Comparison of ENCODE assay signal across 9 mouse cellular contexts in the genomic region with DNA sequence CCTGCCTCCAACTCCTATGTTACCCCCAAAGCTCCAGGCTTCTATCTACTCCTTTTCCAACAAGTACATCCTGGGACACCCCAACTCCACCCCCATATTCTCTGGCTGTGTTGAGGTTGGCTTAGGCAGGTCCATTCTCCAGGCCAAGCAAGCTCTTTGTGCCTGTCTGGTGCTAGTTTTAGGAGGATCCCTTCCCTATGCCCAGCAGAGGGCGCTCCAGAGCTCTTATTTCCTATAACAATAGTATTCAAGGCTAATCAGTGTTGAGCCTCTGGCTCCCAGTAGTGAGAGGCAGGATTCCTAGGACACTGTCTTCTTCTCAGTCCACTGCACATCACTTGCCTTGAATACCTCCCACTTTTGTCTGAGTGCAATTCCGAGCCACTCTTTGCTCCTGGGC. TPM values are rescaled to one million over a fixed set of nuclear protein-coding genes. Genes with fewer than 3 reads are reported as not detected.
DNase-seq lines count a peak whose midpoint lies in the region; ATAC-seq and TF ChIP-seq lines count a peak whose summit lies in the region.
"Had no signal": no experiment of that assay in that cellular context is flagged by ENCODE, and none has a peak within 500 bp of the region (broad histone marks: within the 10 kb centered on the region; RNA-seq: fewer than 3 reads in every experiment).

No protein-coding gene starts in this region.

- no peak for ATAC-seq in Patski
- peak; percentile 13; the same call in 1 of the 2 replicates for ATAC-seq in hindbrain, postnatal 0 days
- 0 out of 2 replicates have a peak, but pooled peaks have one; percentile 10 for ATAC-seq in midbrain, embryonic 11.5 days (ENCODE audit: low FRiP score)

- peak overlapping the region; percentile 93; the same call in 1 of the 2 replicates for H3K4me2 ChIP-seq in hindbrain, postnatal 0 days (ENCODE audit: low read depth, low read length)
- H3K4me2 ChIP-seq in midbrain, embryonic 11.5 days, result no peak overlapping the region
- H3K4me2 ChIP-seq: limb, embryonic 13.5 days had no signal

- no peak overlapping the region for H3K9ac ChIP-seq in hindbrain, postnatal 0 days (replicated peaks; ENCODE audit: low read length)
- no peak overlapping the region for H3K9ac ChIP-seq in midbrain, embryonic 11.5 days (ENCODE audit: low read length)

- H3K9me3 ChIP-seq in hindbrain, postnatal 0 days (ENCODE audit: low read length), result no peaks in the 10 kb centered on the region
- no peaks in the 10 kb centered on the region for H3K9me3 ChIP-seq in midbrain, embryonic 11.5 days (ENCODE audit: control insufficient read depth, low read length)
- H3K9me3 ChIP-seq: limb, embryonic 13.5 days had no signal

- H3K27ac ChIP-seq in hindbrain, postnatal 0 days, result no peak overlapping the region
- H3K27ac ChIP-seq in midbrain, embryonic 11.5 days (ENCODE audit: low read depth, low read length), result no peak overlapping the region

- H3K36me3 ChIP-seq in hindbrain, postnatal 0 days (ENCODE audit: insufficient read depth, low read length), result peaks cover 31% of the 10 kb centered on the region
- no peaks in the 10 kb centered on the region for H3K36me3 ChIP-seq in midbrain, embryonic 11.5 days (ENCODE audit: control insufficient read depth, insufficient read depth, low read length)

- TF ChIP-seq CTCF in Patski (IDR thresholded peaks at IDR 0.05), result peak; percentile 85
- TF ChIP-seq CTCF in hindbrain, postnatal 0 days (IDR thresholded peaks at IDR 0.05; ENCODE audit: low read depth), result peak; percentile 87

- in situ Hi-C loops in Patski (cut with MboI; ENCODE audit: low pct_unique_long_range_greater_than_20kb), result loop anchor here (5.0 kb wide), 1 partner anchor 40 kb away; a partner anchor contains a TSS

- 5% methylated on average over 2 of the region's 2 CpGs for WGBS in hindbrain, postnatal 0 days
- WGBS in midbrain, embryonic 11.5 days, result 0% methylated on average over 2 of the region's 2 CpGs

- H3K4me1 ChIP-seq in hindbrain, postnatal 0 days (ENCODE audit: insufficient read depth, low read length), result peaks cover 18% of the 10 kb centered on the region
- H3K4me1 ChIP-seq in midbrain, embryonic 11.5 days (ENCODE audit: control insufficient read depth, insufficient read depth, low read length), result peaks cover 2% of the 10 kb centered on the region; the same call in 1 of the 2 replicates

- CTCF ChIA-PET in Patski (lab: Charles Lee), result interaction anchor here (0.6 to 4.3 kb wide), 23 partner anchors 9 to 141 kb away, joined by 3 to 32 read pairs (median 4); a partner anchor contains a TSS

- POLR2A ChIA-PET in Patski (lab: Charles Lee), result interaction anchor here (0.7 kb wide), 1 partner anchor 14 kb away, joined by 3 read pairs; no protein-coding TSS in a partner anchor

- no peaks in the 10 kb centered on the region for H3K27me3 ChIP-seq in Patski
- no peaks in the 10 kb centered on the region for H3K27me3 ChIP-seq in hindbrain, postnatal 0 days (ENCODE audit: insufficient read depth, low read length)
- no peaks in the 10 kb centered on the region for H3K27me3 ChIP-seq in midbrain, embryonic 11.5 days (ENCODE audit: control insufficient read depth, insufficient read depth, low read length)

- H3K4me3 ChIP-seq in hindbrain, postnatal 0 days (ENCODE audit: low read length), result no peak overlapping the region
- H3K4me3 ChIP-seq in midbrain, embryonic 11.5 days (ENCODE audit: low read depth, low read length), result no peak overlapping the region
- H3K4me3 ChIP-seq: limb, embryonic 13.5 days had no signal

- no peak for DNase-seq in Patski (ENCODE audit: low read depth, low spot score)
- DNase-seq in cerebellum, adult 18-20 months, result peak; percentile 92 to 95
- DNase-seq in frontal cortex, adult 2 months (ENCODE audit: extremely low spot score in 1 of 2, low spot score in 1 of 2), result peak; percentile 68 to 96
- DNase-seq in hindbrain, postnatal 0 days (ENCODE audit: low spot score), result peak; percentile 95
- DNase-seq in left cerebral cortex, adult 18-20 months (ENCODE audit: low spot score in 2 of 2), result peak; percentile 82 to 93
- peak; percentile 99 for DNase-seq in midbrain, embryonic 11.5 days (ENCODE audit: low spot score, missing footprints)
- DNase-seq in right cerebral cortex, postnatal 25 days, result peak; percentile 76
- peak; percentile 77 to 89 for DNase-seq in urinary bladder, postnatal 36 days (ENCODE audit: low spot score in 2 of 2)

RNA-seq across cellular contexts. Expression of a gene that starts 3.1 kb away (rescaled TPM):
- polyA plus RNA-seq in Patski (2021), result 0.59 TPM
- 0.88 and 0.94 TPM in 2 replicates for polyA plus RNA-seq in frontal cortex, adult 2 months (2012; rRNA removed)
- total RNA-seq in hindbrain, postnatal 0 days (2014; rRNA removed), result not detected in 2 replicates
- 1.4 and 1.6 TPM in 2 replicates for polyA plus RNA-seq in hindbrain, postnatal 0 days (2015; fragmentation: Nextera tagmentation; extraction: Ambion mirVana)
- total RNA-seq in left cerebral cortex, adult 18-20 months (2021), result 1 to 10 TPM; 1.6 to 1.7 TPM
- 2.4 and 2.5 TPM in 2 replicates for polyA plus RNA-seq in midbrain, embryonic 11.5 days (2014; fragmentation: Nextera tagmentation; extraction: Ambion mirVana)

RNA-seq across cellular contexts. Expression of a gene that starts 3.3 kb away (rescaled TPM):
- 4.8 TPM for polyA plus RNA-seq in Patski (2021)
- 35.5 and 38.0 TPM in 2 replicates for polyA plus RNA-seq in frontal cortex, adult 2 months (2012; rRNA removed)
- total RNA-seq in hindbrain, postnatal 0 days (2014; rRNA removed), result 25.3 and 31.6 TPM in 2 replicates
- 10.3 and 11.4 TPM in 2 replicates for polyA plus RNA-seq in hindbrain, postnatal 0 days (2015; fragmentation: Nextera tagmentation; extraction: Ambion mirVana)
- total RNA-seq in left cerebral cortex, adult 18-20 months (2021), result 10 to 100 TPM; 57.7 to 64.8 TPM
- polyA plus RNA-seq in midbrain, embryonic 11.5 days (2014; fragmentation: Nextera tagmentation; extraction: Ambion mirVana), result 4.4 and 4.5 TPM in 2 replicates

RNA-seq across cellular contexts. Expression of a gene that starts 15.8 kb away (rescaled TPM):
- polyA plus RNA-seq in Patski (2021), result 69.0 TPM
- 75.8 and 81.1 TPM in 2 replicates for polyA plus RNA-seq in frontal cortex, adult 2 months (2012; rRNA removed)
- 86.8 and 131 TPM in 2 replicates for total RNA-seq in hindbrain, postnatal 0 days (2014; rRNA removed)
- polyA plus RNA-seq in hindbrain, postnatal 0 days (2015; fragmentation: Nextera tagmentation; extraction: Ambion mirVana), result 98.7 and 107 TPM in 2 replicates
- 10 to 100 TPM; 34.1 to 40.5 TPM for total RNA-seq in left cerebral cortex, adult 18-20 months (2021)
- 70.0 and 72.9 TPM in 2 replicates for polyA plus RNA-seq in midbrain, embryonic 11.5 days (2014; fragmentation: Nextera tagmentation; extraction: Ambion mirVana)

RNA-seq across cellular contexts. Expression of a gene that starts 18.7 kb away (rescaled TPM):
- 0.50 TPM for polyA plus RNA-seq in Patski (2021)
- polyA plus RNA-seq in frontal cortex, adult 2 months (2012; rRNA removed), result 2.1 and 2.6 TPM in 2 replicates
- total RNA-seq in hindbrain, postnatal 0 days (2014; rRNA removed), result 6.8 and 17.0 TPM in 2 replicates
- polyA plus RNA-seq in hindbrain, postnatal 0 days (2015; fragmentation: Nextera tagmentation; extraction: Ambion mirVana), result 7.8 and 8.2 TPM in 2 replicates
- 1 to 10 TPM in 1 of 2 experiments, under 1 TPM in 1; 0.87 to 2.1 TPM for total RNA-seq in left cerebral cortex, adult 18-20 months (2021)
- polyA plus RNA-seq in midbrain, embryonic 11.5 days (2014; fragmentation: Nextera tagmentation; extraction: Ambion mirVana), result 2.9 and 3.4 TPM in 2 replicates

RNA-seq across cellular contexts. Expression of a gene that starts 28.5 kb away (rescaled TPM):
- polyA plus RNA-seq in Patski (2021), result not detected
- not detected in 2 replicates for polyA plus RNA-seq in frontal cortex, adult 2 months (2012; rRNA removed)
- 0.36 TPM in 1 of 2 replicates, not detected in the other for total RNA-seq in hindbrain, postnatal 0 days (2014; rRNA removed)
- not detected in 2 replicates for polyA plus RNA-seq in hindbrain, postnatal 0 days (2015; fragmentation: Nextera tagmentation; extraction: Ambion mirVana)
- total RNA-seq in left cerebral cortex, adult 18-20 months (2021), result not detected
- not detected in 2 replicates for polyA plus RNA-seq in midbrain, embryonic 11.5 days (2014; fragmentation: Nextera tagmentation; extraction: Ambion mirVana)
- polyA plus RNA-seq: limb, embryonic 13.5 days had no signal
